Mouse (Mus musculus) spleen, adult 2 months (tissue): ENCODE data around the gene Pde4dip.

Experiments used
- CTCF ChIP-seq: fragments of 200-500 bp; IDR thresholded peaks from 2 replicates; pipeline ENCODE4 v1.5.1; 2011; ENCODE audit warnings: mild to moderate bottlenecking, inconsistent platforms; ENCODE audit not compliant: insufficient read depth, insufficient read length, insufficient replicate concordance; ENCODE audit errors: extremely low read depth
- POLR2A ChIP-seq: fragments of 200-500 bp; IDR thresholded peaks from 2 replicates; pipeline ENCODE4 v1.6.1; 2011; ENCODE audit warnings: low read depth, low read length, inconsistent platforms

- no peak for TF ChIP-seq POLR2A
- TF ChIP-seq CTCF: no peak
Observed at GRCm38 (mm10) chr3:97867221-97868023, 21.1 kb downstream of the Pde4dip start.
